Mouse (Mus musculus): ENCODE data around the gene Smpd3.

The Smpd3 gene

GRCm38 (mm10) chr8:106292484-106293396 lies 45.0 kb downstream of the Smpd3 start:
- peak; percentile 30 for DNase-seq (ENCODE audit: low read depth, low spot score)

DNA sequence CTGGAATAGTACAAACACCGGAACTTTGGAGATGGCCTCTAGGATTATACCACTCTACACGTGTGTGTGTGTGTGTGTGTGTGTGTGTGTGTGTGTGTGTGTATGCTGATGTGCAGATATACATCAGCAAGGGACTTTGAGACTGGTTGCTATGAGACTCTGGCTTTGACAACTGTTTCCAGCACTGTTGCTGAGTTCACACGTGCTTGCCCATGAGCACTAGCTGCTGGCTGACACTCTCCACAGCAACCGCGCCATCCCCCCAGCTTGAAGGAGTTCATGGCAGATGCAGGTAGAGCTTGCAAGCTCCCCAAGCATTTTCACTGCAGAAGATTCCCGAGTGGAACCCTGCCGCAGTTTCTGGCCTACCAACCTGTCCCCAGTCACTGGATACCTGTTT lies 48.3 kb downstream of the Smpd3 start:
- DNase-seq (ENCODE audit: low read depth, low spot score), result no peak

- no peak for DNase-seq (ENCODE audit: low read depth, low spot score)
These were observed 49.1 kb downstream of the Smpd3 start for GRCm38 (mm10) chr8:106288732-106289131.

GRCm38 (mm10) chr8:106287445-106287844 lies 50.3 kb downstream of the Smpd3 start:
- no peak for DNase-seq (ENCODE audit: low read depth, low spot score)

DNA sequence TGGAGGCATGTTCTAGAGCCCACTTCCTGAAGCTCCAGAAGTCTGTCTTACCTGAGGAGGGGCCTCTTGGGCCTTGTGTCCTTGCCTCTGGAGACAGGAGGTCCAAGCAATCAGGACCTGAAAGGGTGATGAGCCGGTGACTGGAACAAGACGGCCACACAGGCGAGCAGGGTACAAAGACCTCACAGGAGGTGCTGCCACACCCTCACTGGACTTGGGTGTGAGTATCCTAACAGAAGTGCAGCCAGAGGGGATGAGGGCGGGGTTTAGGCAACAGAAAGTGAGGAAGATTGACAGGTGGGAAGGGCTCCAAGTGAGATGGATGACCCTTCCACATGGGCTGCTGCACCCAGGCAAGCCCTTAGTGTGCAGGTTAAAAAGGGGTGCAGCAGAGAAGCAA lies 56.9 kb downstream of the Smpd3 start:
- DNase-seq (ENCODE audit: low read depth, low spot score), result no peak

GRCm38 (mm10) chr8:106280154-106280553 lies 57.6 kb downstream of the Smpd3 start:
- no peak for DNase-seq (ENCODE audit: low read depth, low spot score)

- no peak for DNase-seq (ENCODE audit: low read depth, low spot score)
These were observed 59.3 kb downstream of the Smpd3 start for GRCm38 (mm10) chr8:106278367-106279042.

- DNase-seq (ENCODE audit: low read depth, low spot score), result no peak
These were observed 61.0 kb downstream of the Smpd3 start for GRCm38 (mm10) chr8:106276709-106277317.

GRCm38 (mm10) chr8:106273468-106273867 lies 64.3 kb downstream of the Smpd3 start:
- no peak for DNase-seq (ENCODE audit: low read depth, low spot score)

GRCm38 (mm10) chr8:106271378-106271777 lies 66.4 kb downstream of the Smpd3 start:
- no peak for DNase-seq (ENCODE audit: low read depth, low spot score)

DNA sequence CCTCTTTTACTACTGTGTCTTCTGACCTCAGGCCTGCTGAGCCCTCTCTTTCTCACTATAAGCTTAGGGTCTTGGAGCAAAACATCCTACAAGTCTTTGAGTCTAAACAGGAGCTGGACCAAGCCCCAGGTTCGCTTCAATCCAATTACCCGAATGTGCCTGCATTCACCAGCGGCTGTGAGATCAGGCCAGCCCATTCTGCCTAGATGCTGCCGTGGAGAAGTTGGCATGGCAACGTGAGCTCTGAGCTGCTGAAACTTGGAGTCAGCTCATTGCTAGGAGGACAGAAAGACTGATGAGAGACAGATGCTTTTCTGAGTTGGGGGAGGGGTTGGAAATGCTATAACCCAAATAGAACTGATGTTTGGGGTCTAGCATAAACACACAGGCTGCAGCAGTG lies 67.0 kb downstream of the Smpd3 start:
- DNase-seq (ENCODE audit: low read depth, low spot score), result no peak

GRCm38 (mm10) chr8:106268710-106269346 lies 69.0 kb downstream of the Smpd3 start:
- DNase-seq (ENCODE audit: low read depth, low spot score), result no peak

GRCm38 (mm10) chr8:106265398-106265797 lies 72.4 kb downstream of the Smpd3 start:
- DNase-seq (ENCODE audit: low read depth, low spot score), result no peak

DNA sequence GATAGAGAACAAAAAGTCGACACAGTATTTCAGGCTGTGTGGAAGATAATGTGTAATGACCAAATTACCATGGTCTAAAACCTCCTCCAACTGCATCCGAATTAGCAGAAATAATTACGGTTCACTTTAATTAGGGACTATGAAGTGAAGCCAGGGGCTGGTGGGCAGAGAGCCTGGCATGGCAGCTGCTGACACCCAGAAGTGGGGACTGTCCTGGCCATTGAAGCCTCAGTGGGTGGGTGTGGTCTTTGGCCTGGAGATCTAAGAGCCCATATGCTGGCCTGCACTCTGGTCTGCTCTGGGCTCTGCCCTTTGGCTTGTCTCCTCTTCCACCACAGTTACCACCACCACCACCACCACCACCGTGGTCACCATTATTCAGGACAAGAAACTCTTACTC lies 73.9 kb downstream of the Smpd3 start:
- no peak for DNase-seq (ENCODE audit: low read depth, low spot score)

GRCm38 (mm10) chr8:106262343-106262742 lies 75.4 kb downstream of the Smpd3 start:
- peak; percentile 54 for DNase-seq (ENCODE audit: low read depth, low spot score)

- no peak for DNase-seq (ENCODE audit: low read depth, low spot score)
These were observed 76.9 kb downstream of the Smpd3 start for GRCm38 (mm10) chr8:106260894-106261293.

GRCm38 (mm10) chr8:106259579-106260255 lies 78.1 kb downstream of the Smpd3 start:
- DNase-seq (ENCODE audit: low read depth, low spot score), result no peak

- no peak for DNase-seq (ENCODE audit: low read depth, low spot score)
These were observed 79.6 kb downstream of the Smpd3 start for GRCm38 (mm10) chr8:106258169-106258568.

GRCm38 (mm10) chr8:106250186-106250585 lies 87.6 kb downstream of the Smpd3 start:
- no peak for DNase-seq (ENCODE audit: low read depth, low spot score)

- no peak for DNase-seq (ENCODE audit: low read depth, low spot score)
These were observed 100.7 kb downstream of the Smpd3 start for GRCm38 (mm10) chr8:106237106-106237505.

- DNase-seq (ENCODE audit: low read depth, low spot score), result no peak
These were observed 103.1 kb downstream of the Smpd3 start for GRCm38 (mm10) chr8:106234567-106235261.

All from skeletal muscle tissue, adult 2 months (tissue).